Mouse (Mus musculus) forebrain, embryonic 13.5 days (tissue): ENCODE measurements around the gene Car5a. TPM values are rescaled to one million over a fixed set of nuclear protein-coding genes. Genes with fewer than 3 reads are reported as not detected.
A peak's percentile ranks its signal among the peaks of the same experiment; 100 is the strongest.

ENCODE experiments used
- ATAC-seq: fragments of 200-750 bp; cut with Nextera tagmentation; 2 replicates; pipeline ENCODE4 v1.8.0; 2017
- H3K27ac ChIP-seq: fragments of 300-500 bp; sonication (generic); 2 replicates; pipeline ENCODE4 v1.5.1; 2015; ENCODE audit warnings: inconsistent platforms, mild to moderate bottlenecking, moderate library complexity
- H3K27me3 ChIP-seq: fragments of 300-500 bp; sonication (generic); 2 replicates; pipeline ENCODE4 v1.6.1; 2015; ENCODE audit warnings: mild to moderate bottlenecking, inconsistent platforms
- H3K36me3 ChIP-seq: fragments of 300-500 bp; sonication (generic); 2 replicates; pipeline ENCODE4 v1.6.1; 2015; ENCODE audit warnings: mild to moderate bottlenecking, inconsistent platforms; ENCODE audit not compliant: poor library complexity, severe bottlenecking
- H3K4me1 ChIP-seq: fragments of 300-500 bp; sonication (generic); 2 replicates; pipeline ENCODE4 v1.6.1; 2015; ENCODE audit warnings: inconsistent platforms
- H3K4me2 ChIP-seq: fragments of 300-500 bp; sonication (generic); 2 replicates; pipeline ENCODE4 v1.6.1; 2015; ENCODE audit warnings: inconsistent platforms, mild to moderate bottlenecking, moderate library complexity
- H3K4me3 ChIP-seq: fragments of 300-500 bp; sonication (generic); 2 replicates; pipeline ENCODE4 v1.5.1; 2015; ENCODE audit warnings: mild to moderate bottlenecking, inconsistent platforms
- H3K9ac ChIP-seq: fragments of 300-500 bp; sonication (generic); 2 replicates; pipeline ENCODE4 v1.6.1; 2015; ENCODE audit warnings: mild to moderate bottlenecking, inconsistent platforms
- H3K9me3 ChIP-seq: fragments of 300-500 bp; sonication (generic); replicated peaks from 2 replicates; pipeline ENCODE4 v1.6.1; 2016; ENCODE audit warnings: inconsistent platforms
- WGBS: fragments of 180-500 bp; shearing (Covaris S2); methylation state at CpG from one replicate; pipeline ENCODE4 v1.1.7; 2015; 5-methylcytosine and 5-hydroxymethylcytosine counted together
- polyA plus RNA-seq: library from polyadenylated mRNA; unstranded; fragments of >200 nt; fragmentation: Nextera tagmentation; extraction: Ambion mirVana; gene quantifications from 2 replicates; pipeline ENCODE4 v1.2.1, GENCODE M21; 2015

Car5a gene
- polyA plus RNA-seq, 1 experiment from 2014 or later, result not detected

DNA sequence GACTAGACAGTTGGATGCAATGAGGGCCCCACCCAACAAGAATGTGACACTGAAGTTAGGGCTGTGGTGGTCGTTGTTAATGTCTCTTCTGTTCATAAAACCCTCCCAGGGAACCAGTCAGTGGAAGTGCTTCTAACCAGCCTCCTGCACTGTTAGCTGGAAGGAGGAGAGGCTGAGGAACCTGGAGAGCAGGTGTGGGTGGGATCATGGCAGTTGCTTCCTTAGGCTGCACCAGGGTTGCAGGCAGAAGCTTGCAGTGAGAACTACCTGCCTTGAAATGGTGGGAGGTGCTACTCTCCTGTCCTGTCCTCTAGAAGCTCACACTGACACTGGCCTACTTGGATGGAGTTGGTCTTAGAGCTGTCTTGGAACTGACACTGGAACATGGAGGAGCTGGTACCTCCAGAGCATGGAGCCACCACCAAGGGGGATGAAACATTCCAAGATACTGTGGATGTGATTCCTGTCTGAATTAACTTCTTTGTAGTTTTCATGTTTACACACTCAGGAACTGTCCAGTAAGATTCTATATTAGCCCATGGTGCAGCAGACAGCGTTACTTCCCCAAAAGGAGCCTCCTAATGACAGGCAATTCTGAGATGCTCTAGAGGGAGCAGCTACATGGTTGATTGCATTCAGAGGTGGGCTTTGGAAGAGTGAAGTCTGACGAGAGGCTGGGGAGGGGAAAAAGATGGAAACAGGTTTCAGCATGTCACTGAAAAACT, 9.3 kb upstream of the Car5a start:
- H3K9me3 ChIP-seq, result no peaks in the 10 kb centered on the region
- H3K36me3 ChIP-seq, result peaks cover 27% of the 10 kb centered on the region
- whole genome bisulfite sequencing, result 83% methylated on average over 3 of the region's 3 CpGs
- no peaks in the 10 kb centered on the region for H3K27me3 ChIP-seq
- no peak overlapping the region for H3K4me2 ChIP-seq
- H3K4me1 ChIP-seq, result peaks cover 31% of the 10 kb centered on the region
- no peak for ATAC-seq
- no peak overlapping the region for H3K4me3 ChIP-seq
- no peak overlapping the region for H3K9ac ChIP-seq
- no peak overlapping the region for H3K27ac ChIP-seq

DNA sequence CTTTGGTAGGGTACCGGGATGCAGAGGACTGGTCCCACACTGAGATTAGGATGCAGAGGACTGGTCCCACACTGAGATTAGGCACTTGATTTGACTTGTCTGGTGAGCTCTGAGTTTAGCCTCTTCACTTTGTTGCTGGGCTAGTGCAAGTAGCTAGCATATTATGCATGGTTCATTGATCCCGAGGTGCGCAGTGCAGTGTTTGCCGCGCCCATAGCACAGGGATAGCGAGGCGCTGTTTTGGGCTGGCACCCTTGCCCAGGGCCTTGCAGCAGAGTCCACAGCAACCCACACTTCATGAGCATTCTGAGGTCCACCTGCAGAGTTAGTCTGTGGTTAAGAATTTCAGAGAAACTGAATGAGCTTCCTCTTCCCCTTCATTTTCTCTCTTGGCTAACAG, 8.1 kb upstream of the Car5a start:
- H3K27ac ChIP-seq, result no peak overlapping the region
- H3K9me3 ChIP-seq, result no peaks in the 10 kb centered on the region
- peak overlapping the region; percentile 96 for H3K4me2 ChIP-seq
- H3K9ac ChIP-seq, result no peak overlapping the region; the same call in 1 of the 2 replicates
- peaks cover 27% of the 10 kb centered on the region for H3K36me3 ChIP-seq
- H3K27me3 ChIP-seq, result no peaks in the 10 kb centered on the region
- no peak for ATAC-seq
- 89% methylated on average over 7 of the region's 7 CpGs for WGBS
- no peak overlapping the region for H3K4me3 ChIP-seq
- peaks cover 41% of the 10 kb centered on the region for H3K4me1 ChIP-seq

DNA sequence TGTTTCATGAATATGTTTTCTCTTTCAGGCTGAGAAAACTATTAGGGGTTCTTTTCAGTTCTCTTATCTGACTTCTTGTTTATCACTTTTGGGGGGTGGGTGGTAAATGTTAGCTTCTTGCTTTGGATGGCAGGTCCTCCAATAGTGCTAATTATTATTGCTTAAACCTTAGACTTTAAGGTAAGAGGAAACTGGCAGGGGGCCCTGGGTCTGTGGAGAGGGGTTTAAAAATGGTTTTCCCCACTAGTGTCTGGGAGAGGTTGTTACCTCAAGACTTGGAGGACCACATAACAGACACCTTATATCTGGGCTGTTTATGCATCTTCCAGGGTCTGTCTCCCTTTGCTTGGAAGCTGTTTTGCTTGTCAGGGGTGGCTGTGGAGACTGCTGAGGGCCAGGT, 7.4 kb upstream of the Car5a start:
- no peaks in the 10 kb centered on the region for H3K27me3 ChIP-seq
- peaks cover 27% of the 10 kb centered on the region for H3K36me3 ChIP-seq
- no peaks in the 10 kb centered on the region for H3K9me3 ChIP-seq
- peak overlapping the region; percentile 96 for H3K4me2 ChIP-seq
- no peak overlapping the region for H3K27ac ChIP-seq
- H3K4me3 ChIP-seq, result peak overlapping the region; percentile 78
- H3K4me1 ChIP-seq, result peaks cover 47% of the 10 kb centered on the region
- ATAC-seq, result no peak
- H3K9ac ChIP-seq, result peak overlapping the region; percentile 41

GRCm38 (mm10) chr8:121951656-121952009, 6.9 kb upstream of the Car5a start:
- H3K9me3 ChIP-seq, result no peaks in the 10 kb centered on the region
- peaks cover 27% of the 10 kb centered on the region for H3K36me3 ChIP-seq
- H3K4me2 ChIP-seq, result peak overlapping the region; percentile 96
- H3K27ac ChIP-seq, result no peak overlapping the region; the same call in 1 of the 2 replicates
- peak overlapping the region; percentile 78 for H3K4me3 ChIP-seq
- no peaks in the 10 kb centered on the region for H3K27me3 ChIP-seq
- H3K4me1 ChIP-seq, result peaks cover 51% of the 10 kb centered on the region
- ATAC-seq, result no peak
- 32% methylated on average over 7 of the region's 7 CpGs for WGBS
- peak overlapping the region; percentile 98 for H3K9ac ChIP-seq

- Histone ChIP-seq H3K36me3 (peaks cover 26% of the 10 kb centered on the region), H3K4me3 (peak overlapping the region; percentile 78), H3K27ac (peak overlapping the region; percentile 95), H3K9me3 (no peaks in the 10 kb centered on the region), H3K27me3 (no peaks in the 10 kb centered on the region), H3K4me2 (peak overlapping the region; percentile 96), H3K9ac (peak overlapping the region; percentile 98), H3K4me1 (peaks cover 54% of the 10 kb centered on the region)
- peak; percentile 4; the same call in 1 of the 2 replicates for ATAC-seq
- WGBS, result 1% methylated on average over 83 of the region's 97 CpGs
Measured at GRCm38 (mm10) chr8:121950749-121951655, 6.3 kb upstream of the Car5a start.

DNA sequence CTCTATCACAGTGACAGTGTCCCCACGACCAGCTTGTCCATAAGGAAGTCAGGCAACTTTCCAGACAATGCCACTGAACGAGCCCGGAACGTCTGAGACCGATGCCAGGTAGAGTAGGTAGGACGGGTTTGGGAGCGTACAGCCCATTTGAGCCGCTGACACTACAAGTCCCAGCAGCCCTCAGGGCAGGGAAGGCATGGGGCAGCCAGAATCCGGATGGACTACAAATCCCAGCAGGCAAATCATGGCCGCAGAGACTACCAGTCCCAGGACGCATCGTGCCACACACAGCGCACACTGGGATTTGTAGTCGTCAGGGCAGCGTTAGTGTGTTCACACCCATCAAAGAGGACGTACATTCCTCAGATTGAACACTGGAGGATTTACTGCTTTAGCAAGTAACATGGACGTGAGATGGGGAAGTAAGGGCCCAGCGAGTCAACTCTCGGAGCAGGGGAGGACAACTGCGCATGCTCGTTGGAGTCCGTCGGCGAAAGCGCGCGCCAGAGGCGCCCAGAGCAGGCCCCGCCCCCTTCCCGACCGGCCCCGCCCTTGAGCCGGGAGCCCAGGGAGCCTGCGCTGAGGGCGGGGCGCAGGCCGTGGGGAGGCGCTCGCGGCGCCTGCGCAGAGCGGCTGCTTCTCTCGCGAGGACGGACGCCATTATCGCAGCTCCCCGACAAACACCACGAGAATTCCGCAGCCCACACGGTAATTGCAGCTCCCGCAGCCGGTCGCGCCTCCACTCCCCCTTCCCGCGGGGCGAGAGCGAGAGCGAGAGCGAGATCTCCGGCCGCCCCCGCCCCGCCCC, 5.4 kb upstream of the Car5a start:
- H3K9me3 ChIP-seq, result no peaks in the 10 kb centered on the region
- peaks cover 54% of the 10 kb centered on the region for H3K4me1 ChIP-seq
- H3K9ac ChIP-seq, result peak overlapping the region; percentile 98
- H3K4me2 ChIP-seq, result peak overlapping the region; percentile 96
- H3K27me3 ChIP-seq, result no peaks in the 10 kb centered on the region
- peak overlapping the region; percentile 95 for H3K27ac ChIP-seq
- H3K4me3 ChIP-seq, result peak overlapping the region; percentile 78
- peak; percentile 96 for ATAC-seq
- WGBS, result under 1% methylated on average over 66 of the region's 66 CpGs
- peaks cover 19% of the 10 kb centered on the region for H3K36me3 ChIP-seq

GRCm38 (mm10) chr8:121949222-121949800, 4.6 kb upstream of the Car5a start, which contains the start of gene Banp:
TSS of gene Banp (plus strand) at chr8:121949750.
- Histone ChIP-seq H3K9ac (peak within 1 kb of the TSS; percentile 98), H3K4me3 (peak within 1 kb of the TSS; percentile 78), H3K27me3 (no peaks in the 10 kb centered on the region), H3K36me3 (peaks cover 11% of the 10 kb centered on the region), H3K4me1 (peaks cover 54% of the 10 kb centered on the region), H3K27ac (peak within 1 kb of the TSS; percentile 95), H3K9me3 (no peaks in the 10 kb centered on the region), H3K4me2 (peak within 1 kb of the TSS; percentile 96)
- peak; percentile 0; the same call in 1 of the 2 replicates for ATAC-seq
- 59% methylated on average over 6 of the region's 6 CpGs for WGBS

GRCm38 (mm10) chr8:121948321-121949145, 3.8 kb upstream of the Car5a start:
- peak overlapping the region; percentile 84 for H3K27ac ChIP-seq
- no peaks in the 10 kb centered on the region for H3K9me3 ChIP-seq
- peak overlapping the region; percentile 63 for H3K9ac ChIP-seq
- 59% methylated on average over 19 of the region's 19 CpGs for WGBS
- H3K4me3 ChIP-seq, result peak overlapping the region; percentile 36
- peaks cover 3% of the 10 kb centered on the region; the same call in 1 of the 2 replicates for H3K36me3 ChIP-seq
- H3K4me2 ChIP-seq, result peak overlapping the region; percentile 66
- no peaks in the 10 kb centered on the region for H3K27me3 ChIP-seq
- H3K4me1 ChIP-seq, result peaks cover 50% of the 10 kb centered on the region
- no peak for ATAC-seq

DNA sequence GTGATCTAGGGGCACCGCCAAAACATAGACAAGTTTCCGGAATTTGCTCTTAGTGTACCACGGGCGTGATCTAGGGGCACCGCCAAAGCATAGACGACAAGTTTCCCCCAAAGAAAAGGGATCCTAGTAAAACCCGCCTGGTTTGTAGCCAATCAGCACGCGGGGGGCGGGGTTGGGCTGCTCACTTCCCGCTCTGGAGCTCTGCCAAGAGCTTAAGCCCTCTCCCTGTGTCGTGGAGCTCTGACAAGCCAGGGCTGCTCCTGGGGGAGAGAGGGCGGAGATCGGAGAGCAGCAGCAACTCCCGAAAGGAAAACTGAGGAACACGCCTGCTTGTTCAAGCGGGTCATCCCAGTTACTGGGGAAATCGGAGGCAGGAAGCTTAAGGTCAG, 3.0 kb upstream of the Car5a start:
- under 1% methylated on average over 18 of the region's 18 CpGs for WGBS
- H3K4me3 ChIP-seq, result peak overlapping the region; percentile 36
- no peaks in the 10 kb centered on the region for H3K9me3 ChIP-seq
- peak overlapping the region; percentile 66 for H3K4me2 ChIP-seq
- H3K9ac ChIP-seq, result peak overlapping the region; percentile 63
- H3K27ac ChIP-seq, result peak overlapping the region; percentile 84
- H3K36me3 ChIP-seq, result no peaks in the 10 kb centered on the region
- H3K27me3 ChIP-seq, result no peaks in the 10 kb centered on the region
- ATAC-seq, result peak; percentile 31
- H3K4me1 ChIP-seq, result peaks cover 47% of the 10 kb centered on the region

GRCm38 (mm10) chr8:121947047-121947752, 2.5 kb upstream of the Car5a start:
- Histone ChIP-seq H3K4me2 (peak overlapping the region; percentile 66), H3K9me3 (no peaks in the 10 kb centered on the region), H3K4me1 (peaks cover 41% of the 10 kb centered on the region), H3K9ac (peak overlapping the region; percentile 63), H3K27ac (peak overlapping the region; percentile 84), H3K27me3 (no peaks in the 10 kb centered on the region), H3K4me3 (peak overlapping the region; percentile 36), H3K36me3 (no peaks in the 10 kb centered on the region)
- no peak for ATAC-seq
- WGBS, result 26% methylated on average over 19 of the region's 19 CpGs
